Mouse (Mus musculus) megakaryocyte, embryonic 14.5 days (primary cell): ENCODE data around the gene Klhdc1. TPM values are rescaled to one million over a fixed set of nuclear protein-coding genes. Genes with fewer than 3 reads are reported as not detected.

ENCODE experiments used
- H3K27me3 ChIP-seq: replicated peaks from 2 replicates; pipeline ENCODE3; 2012; ENCODE audit warnings: inconsistent platforms
- H3K36me3 ChIP-seq: replicated peaks from 2 replicates; pipeline ENCODE3; 2012; ENCODE audit warnings: low read length, inconsistent platforms, mixed read lengths
- H3K4me1 ChIP-seq: 2 replicates; pipeline ENCODE4 v1.6.1; 2012; ENCODE audit warnings: inconsistent platforms
- H3K4me3 ChIP-seq: replicated peaks from 2 replicates; pipeline ENCODE3; 2012; ENCODE audit warnings: moderate library complexity, mild to moderate bottlenecking, inconsistent platforms
- H3K9me3 ChIP-seq: 2 replicates; pipeline ENCODE4 v1.6.1; 2012; ENCODE audit warnings: inconsistent platforms
- FLI1 ChIP-seq: IDR thresholded peaks from 2 replicates; pipeline ENCODE4 v1.6.1; 2012; ENCODE audit warnings: low read length, inconsistent platforms, mixed read lengths
- GATA1 ChIP-seq: IDR thresholded peaks from 3 replicates; pipeline ENCODE4 v1.6.1; 2012; ENCODE audit warnings: mixed read lengths, low read length, inconsistent platforms, borderline replicate concordance
- polyA plus RNA-seq: library from polyadenylated mRNA; stranded (reverse); fragments of >175 nt; gene quantifications from 2 replicates; pipeline ENCODE4 v1.2.3, GENCODE M21; 2012; ENCODE audit warnings: low replicate concordance; ENCODE audit not compliant: insufficient read depth

Klhdc1 gene
- polyA plus RNA-seq, 1 experiment = 1.2 TPM

GRCm38 (mm10) chr12:69207926-69208325 lies 33.0 kb upstream of the Klhdc1 start:
- no peaks in the 10 kb centered on the region for H3K27me3 ChIP-seq
- no peak overlapping the region for H3K4me3 ChIP-seq
- no peaks in the 10 kb centered on the region for H3K9me3 ChIP-seq
- TF ChIP-seq FLI1 (no peak), GATA1 (no peak)
- H3K4me1 ChIP-seq = no peaks in the 10 kb centered on the region
- H3K36me3 ChIP-seq = peaks cover 65% of the 10 kb centered on the region

GRCm38 (mm10) chr12:69208520-69208919 lies 32.5 kb upstream of the Klhdc1 start:
- Histone ChIP-seq H3K9me3 (no peaks in the 10 kb centered on the region), H3K36me3 (peaks cover 64% of the 10 kb centered on the region), H3K4me1 (no peaks in the 10 kb centered on the region), H3K4me3 (no peak overlapping the region), H3K27me3 (no peaks in the 10 kb centered on the region)
- no peak for TF ChIP-seq FLI1
- no peak for TF ChIP-seq GATA1

- Histone ChIP-seq H3K4me1 (no peaks in the 10 kb centered on the region), H3K9me3 (no peaks in the 10 kb centered on the region), H3K4me3 (no peak overlapping the region), H3K27me3 (no peaks in the 10 kb centered on the region), H3K36me3 (peaks cover 75% of the 10 kb centered on the region)
- no peak for TF ChIP-seq GATA1
- TF ChIP-seq FLI1 = no peak
Measured at GRCm38 (mm10) chr12:69210056-69210979, 30.7 kb upstream of the Klhdc1 start.

- H3K27me3 ChIP-seq = no peaks in the 10 kb centered on the region
- H3K4me3 ChIP-seq = no peak overlapping the region
- no peaks in the 10 kb centered on the region for H3K4me1 ChIP-seq
- peaks cover 80% of the 10 kb centered on the region for H3K36me3 ChIP-seq
- TF ChIP-seq GATA1 = no peak
- no peak for TF ChIP-seq FLI1
- H3K9me3 ChIP-seq = no peaks in the 10 kb centered on the region
Measured at GRCm38 (mm10) chr12:69211057-69211456, 29.9 kb upstream of the Klhdc1 start.

GRCm38 (mm10) chr12:69213186-69213777 lies 27.7 kb upstream of the Klhdc1 start:
- H3K4me3 ChIP-seq = no peak overlapping the region
- H3K4me1 ChIP-seq = no peaks in the 10 kb centered on the region
- peaks cover 80% of the 10 kb centered on the region for H3K36me3 ChIP-seq
- TF ChIP-seq FLI1 (no peak), GATA1 (no peak)
- H3K9me3 ChIP-seq = no peaks in the 10 kb centered on the region
- no peaks in the 10 kb centered on the region for H3K27me3 ChIP-seq

GRCm38 (mm10) chr12:69214393-69214792 lies 26.6 kb upstream of the Klhdc1 start:
- no peaks in the 10 kb centered on the region for H3K4me1 ChIP-seq
- H3K4me3 ChIP-seq = no peak overlapping the region
- no peaks in the 10 kb centered on the region for H3K27me3 ChIP-seq
- H3K36me3 ChIP-seq = peaks cover 82% of the 10 kb centered on the region
- H3K9me3 ChIP-seq = no peaks in the 10 kb centered on the region
- TF ChIP-seq GATA1 (no peak), FLI1 (no peak)

- Histone ChIP-seq H3K4me1 (no peaks in the 10 kb centered on the region), H3K36me3 (peaks cover 80% of the 10 kb centered on the region)
- no peak for TF ChIP-seq GATA1
- no peak for TF ChIP-seq FLI1
Measured at GRCm38 (mm10) chr12:69215000-69215785, 25.8 kb upstream of the Klhdc1 start.

GRCm38 (mm10) chr12:69216587-69216986 lies 24.4 kb upstream of the Klhdc1 start:
- TF ChIP-seq FLI1 (no peak), GATA1 (no peak)
- peaks cover 85% of the 10 kb centered on the region for H3K36me3 ChIP-seq
- no peak overlapping the region for H3K4me3 ChIP-seq
- H3K9me3 ChIP-seq = no peaks in the 10 kb centered on the region
- H3K27me3 ChIP-seq = no peaks in the 10 kb centered on the region
- H3K4me1 ChIP-seq = no peaks in the 10 kb centered on the region

More at GRCm38 (mm10) chr12:69215000-69215785, 25.8 kb upstream of the Klhdc1 start:
- no peak overlapping the region for H3K4me3 ChIP-seq
- H3K9me3 ChIP-seq = no peaks in the 10 kb centered on the region
- H3K27me3 ChIP-seq = no peaks in the 10 kb centered on the region

- H3K4me3 ChIP-seq = no peak overlapping the region
- H3K36me3 ChIP-seq = peaks cover 78% of the 10 kb centered on the region
- H3K9me3 ChIP-seq = no peaks in the 10 kb centered on the region
- TF ChIP-seq FLI1 (no peak), GATA1 (no peak)
- H3K27me3 ChIP-seq = no peaks in the 10 kb centered on the region
- peaks cover 4% of the 10 kb centered on the region; the same call in 1 of the 2 replicates for H3K4me1 ChIP-seq
Measured at GRCm38 (mm10) chr12:69220613-69221277, 20.2 kb upstream of the Klhdc1 start.
